ENCODE assay signal across 13 mouse cellular contexts in the genomic region with DNA sequence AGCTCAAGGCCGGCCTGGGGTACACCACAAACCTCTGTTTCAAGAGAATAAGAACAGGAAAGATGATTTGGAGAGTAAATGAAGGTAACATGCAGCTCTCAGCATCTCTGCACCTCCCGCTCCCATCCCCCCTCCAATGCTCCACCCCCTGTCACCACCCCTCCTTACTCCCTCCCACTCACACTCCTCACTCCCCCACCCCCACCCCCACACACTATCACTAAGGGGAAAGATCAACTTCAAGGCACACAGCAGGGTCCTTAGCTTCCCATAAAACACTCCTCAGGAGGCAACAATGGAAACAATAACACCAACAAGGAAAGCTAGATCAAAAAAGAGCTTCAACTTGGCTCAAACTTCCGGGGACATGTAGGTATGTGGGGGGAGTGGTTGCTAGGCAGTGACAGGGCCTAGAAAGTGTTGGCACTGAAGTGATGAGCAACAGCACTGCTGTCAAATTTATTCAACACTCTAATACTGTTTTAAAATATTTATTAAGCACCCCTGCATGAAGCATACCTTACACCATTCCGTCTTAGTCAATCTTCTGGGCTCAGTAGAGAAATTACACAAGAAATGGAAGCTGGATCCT. TPM values are rescaled to one million over a fixed set of nuclear protein-coding genes. Genes with fewer than 3 reads are reported as not detected.
DNase-seq lines count a peak whose midpoint lies in the region; ATAC-seq lines count a peak whose summit lies in the region.
"Had no signal": no experiment of that assay in that cellular context is flagged by ENCODE, and none has a peak within 500 bp of the region (broad histone marks: within the 10 kb centered on the region; RNA-seq: fewer than 3 reads in every experiment).

No protein-coding gene starts in this region.

- peaks cover 27% of the 10 kb centered on the region for H3K4me1 ChIP-seq in heart, embryonic 10.5 days
- peaks cover 26% of the 10 kb centered on the region for H3K4me1 ChIP-seq in midbrain, embryonic 16.5 days (ENCODE audit: control insufficient read depth, insufficient read depth, low read length)
- H3K4me1 ChIP-seq in intestine, embryonic 16.5 days (ENCODE audit: control insufficient read depth, insufficient read depth, low read length) = peaks cover 10% of the 10 kb centered on the region

- 0 out of 2 replicates have a peak, but pooled peaks have one; percentile 22 for ATAC-seq in midbrain, embryonic 16.5 days
- ATAC-seq in intestine, embryonic 16.5 days = no peak

- no peaks in the 10 kb centered on the region for H3K27me3 ChIP-seq in heart, embryonic 10.5 days (ENCODE audit: insufficient read depth, poor library complexity, severe bottlenecking)
- no peaks in the 10 kb centered on the region for H3K27me3 ChIP-seq in midbrain, embryonic 16.5 days (ENCODE audit: control insufficient read depth, insufficient read depth, low read depth, low read length)
- no peaks in the 10 kb centered on the region for H3K27me3 ChIP-seq in intestine, embryonic 16.5 days (replicated peaks; ENCODE audit: control insufficient read depth, insufficient read depth, low read length)
- H3K27me3 ChIP-seq: lung, embryonic 15.5 days had no signal

- DNase-seq in heart, embryonic 10.5 days (ENCODE audit: low spot score) = peak; percentile 75
- DNase-seq in heart, adult 9 months (ENCODE audit: low spot score in 2 of 2) = no peak
- peak; percentile 34 for DNase-seq in layer of hippocampus, adult 9-11 months
- DNase-seq in layer of hippocampus, adult 9-10 months (ENCODE audit: low spot score) = no peak
- peak; percentile 15 for DNase-seq in embryo, embryonic 9.5 days (ENCODE audit: extremely low spot score)
- no peak for DNase-seq in right cerebral cortex, adult 2 months (ENCODE audit: low spot score in 2 of 2)
- DNase-seq: adrenal gland, adult 2 months; cerebellum, postnatal 36 days; heart, postnatal 10 days; thymus, postnatal 4 days had no signal

- H3K9ac ChIP-seq in midbrain, embryonic 16.5 days (ENCODE audit: low read depth, low read length) = no peak overlapping the region
- H3K9ac ChIP-seq in intestine, embryonic 16.5 days (ENCODE audit: low read depth, low read length) = no peak overlapping the region
- H3K9ac ChIP-seq: lung, embryonic 15.5 days had no signal

- 0 out of 2 replicates have a peak, but pooled peaks cover 5% of the 10 kb centered on the region for H3K36me3 ChIP-seq in heart, embryonic 10.5 days
- no peaks in the 10 kb centered on the region for H3K36me3 ChIP-seq in midbrain, embryonic 16.5 days (ENCODE audit: control insufficient read depth, insufficient read depth, low read length)
- no peaks in the 10 kb centered on the region for H3K36me3 ChIP-seq in intestine, embryonic 16.5 days (ENCODE audit: control insufficient read depth, insufficient read depth, low read length)
- H3K36me3 ChIP-seq: lung, embryonic 15.5 days had no signal

- WGBS in heart, embryonic 10.5 days = 16% methylated on average over 4 of the region's 4 CpGs
- WGBS in midbrain, embryonic 16.5 days = 9% methylated on average over 4 of the region's 4 CpGs
- WGBS in intestine, embryonic 16.5 days = 22% methylated on average over 4 of the region's 4 CpGs

- peak overlapping the region; percentile 77 for H3K27ac ChIP-seq in heart, embryonic 10.5 days
- peak overlapping the region; percentile 61; the same call in 1 of the 2 replicates for H3K27ac ChIP-seq in midbrain, embryonic 16.5 days (ENCODE audit: low read length)
- no peak overlapping the region for H3K27ac ChIP-seq in intestine, embryonic 16.5 days (ENCODE audit: low read length)
- H3K27ac ChIP-seq: lung, embryonic 15.5 days had no signal

- no peak overlapping the region for H3K4me2 ChIP-seq in midbrain, embryonic 16.5 days (ENCODE audit: low read length)
- no peak overlapping the region for H3K4me2 ChIP-seq in intestine, embryonic 16.5 days (ENCODE audit: low read depth, low read length)
- H3K4me2 ChIP-seq: lung, embryonic 15.5 days had no signal

- no peaks in the 10 kb centered on the region for H3K9me3 ChIP-seq in heart, embryonic 10.5 days
- no peaks in the 10 kb centered on the region for H3K9me3 ChIP-seq in midbrain, embryonic 16.5 days (replicated peaks; ENCODE audit: control insufficient read depth, low read length, poor library complexity, severe bottlenecking)
- H3K9me3 ChIP-seq in intestine, embryonic 16.5 days (ENCODE audit: control insufficient read depth, low read length) = no peaks in the 10 kb centered on the region
- H3K9me3 ChIP-seq: lung, embryonic 15.5 days had no signal

- H3K4me3 ChIP-seq in heart, embryonic 10.5 days = 0 out of 2 replicates have a peak overlapping the region, but pooled peaks have one; percentile 0
- no peak overlapping the region for H3K4me3 ChIP-seq in midbrain, embryonic 16.5 days (ENCODE audit: low read depth, low read length)
- no peak overlapping the region for H3K4me3 ChIP-seq in intestine, embryonic 16.5 days (ENCODE audit: low read length)
- H3K4me3 ChIP-seq: lung, embryonic 15.5 days had no signal

RNA-seq across cellular contexts. Expression of a gene that starts 1.6 kb away (rescaled TPM):
- 61.3 and 67.0 TPM in 2 replicates for polyA plus RNA-seq in heart, embryonic 10.5 days (2016; fragmentation: Nextera tagmentation; extraction: Ambion mirVana)
- polyA plus RNA-seq in midbrain, embryonic 16.5 days (2015; fragmentation: Nextera tagmentation; extraction: Ambion mirVana) = 49.1 and 51.7 TPM in 2 replicates
- 58.1 and 60.9 TPM in 2 replicates for polyA plus RNA-seq in intestine, embryonic 16.5 days (2015; fragmentation: Nextera tagmentation; extraction: Ambion mirVana)

Comparison
In these comparisons a context has a peak if more than half of its experiments do, and no peak if none do; other contexts are left out.
1. DNase-seq: peak in heart, embryonic 10.5 days (single experiment), layer of hippocampus, adult 9-11 months (single experiment) and embryo, embryonic 9.5 days (single experiment); none in heart, adult 9 months (0 of 2), layer of hippocampus, adult 9-10 months (single experiment) and right cerebral cortex, adult 2 months (0 of 2).